Mouse (Mus musculus) heart, embryonic 12.5 days (tissue): ENCODE data around the gene Ctdspl. TPM values are rescaled to one million over a fixed set of nuclear protein-coding genes. Genes with fewer than 3 reads are reported as not detected.
A peak's percentile ranks its signal among the peaks of the same experiment; 100 is the strongest.

Experiments used
- ATAC-seq: fragments of 200-750 bp; cut with Nextera tagmentation; 2 replicates; pipeline ENCODE4 v1.8.0; 2017; ENCODE audit warnings: moderate TSS enrichment, moderate library complexity; ENCODE audit not compliant: insufficient number of reproducible peaks, low FRiP score
- H3K27ac ChIP-seq: fragments of 300-500 bp; sonication (generic); 2 replicates; pipeline ENCODE4 v1.5.1; 2016; ENCODE audit warnings: mild to moderate bottlenecking, moderate library complexity; ENCODE audit not compliant: poor library complexity, severe bottlenecking
- H3K27me3 ChIP-seq: fragments of 300-500 bp; sonication (generic); replicated peaks from 2 replicates; pipeline ENCODE4 v1.6.1; 2016; ENCODE audit warnings: mild to moderate bottlenecking, moderate library complexity
- H3K36me3 ChIP-seq: fragments of 300-500 bp; sonication (generic); 2 replicates; pipeline ENCODE4 v1.6.1; 2016; ENCODE audit warnings: mild to moderate bottlenecking, moderate library complexity
- H3K4me1 ChIP-seq: fragments of 300-500 bp; sonication (generic); replicated peaks from 2 replicates; pipeline ENCODE4 v1.6.1; 2016; ENCODE audit warnings: mild to moderate bottlenecking
- H3K4me2 ChIP-seq: fragments of 300-500 bp; sonication (generic); 2 replicates; pipeline ENCODE4 v1.6.1; 2016; ENCODE audit warnings: mild to moderate bottlenecking, moderate library complexity
- H3K4me3 ChIP-seq: fragments of 300-500 bp; sonication (generic); 2 replicates; pipeline ENCODE4 v1.5.1; 2016; ENCODE audit warnings: mild to moderate bottlenecking
- H3K9ac ChIP-seq: fragments of 300-500 bp; sonication (generic); 2 replicates; pipeline ENCODE4 v1.6.1; 2016; ENCODE audit warnings: mild to moderate bottlenecking, moderate library complexity
- H3K9me3 ChIP-seq: fragments of 300-500 bp; sonication (generic); replicated peaks from 2 replicates; pipeline ENCODE4 v1.6.1; 2016; ENCODE audit warnings: mild to moderate bottlenecking, moderate library complexity
- WGBS: fragments of 180-500 bp; shearing (Covaris S2); methylation state at CpG from one replicate; pipeline ENCODE4 v1.1.7; 2016; 5-methylcytosine and 5-hydroxymethylcytosine counted together
- polyA plus RNA-seq: library from polyadenylated mRNA; unstranded; fragments of >200 nt; fragmentation: Nextera tagmentation; extraction: Ambion mirVana; gene quantifications from 2 replicates; pipeline ENCODE4 v1.2.1, GENCODE M21; 2016

Gene Ctdspl
- polyA plus RNA-seq, 1 experiment from 2014 or later, result 7.8 TPM

- no peaks in the 10 kb centered on the region for H3K9me3 ChIP-seq
- H3K4me3 ChIP-seq, result no peak overlapping the region
- peaks cover 63% of the 10 kb centered on the region for H3K4me1 ChIP-seq
- peak overlapping the region; percentile 64; the same call in 1 of the 2 replicates for H3K27ac ChIP-seq
- ATAC-seq, result no peak
- H3K9ac ChIP-seq, result no peak overlapping the region
- H3K27me3 ChIP-seq, result no peaks in the 10 kb centered on the region
- H3K4me2 ChIP-seq, result peak overlapping the region; percentile 28; the same call in 1 of the 2 replicates
- H3K36me3 ChIP-seq, result 0 out of 2 replicates have a peak, but pooled peaks cover 7% of the 10 kb centered on the region
- 87% methylated on average over 16 of the region's 16 CpGs for WGBS
These were observed 78.4 kb downstream of the Ctdspl start for GRCm38 (mm10) chr9:119004703-119005076.

- H3K4me3 ChIP-seq, result no peak overlapping the region
- peaks cover 63% of the 10 kb centered on the region for H3K4me1 ChIP-seq
- no peaks in the 10 kb centered on the region for H3K9me3 ChIP-seq
- WGBS, result 80% methylated on average over 15 of the region's 15 CpGs
- 0 out of 2 replicates have a peak, but pooled peaks cover 7% of the 10 kb centered on the region for H3K36me3 ChIP-seq
- H3K4me2 ChIP-seq, result no peak overlapping the region
- ATAC-seq, result no peak
- no peak overlapping the region for H3K27ac ChIP-seq
- H3K27me3 ChIP-seq, result no peaks in the 10 kb centered on the region
- no peak overlapping the region for H3K9ac ChIP-seq
These were observed 79.2 kb downstream of the Ctdspl start for GRCm38 (mm10) chr9:119005303-119006029.

- Histone ChIP-seq H3K36me3 (0 out of 2 replicates have a peak, but pooled peaks cover 12% of the 10 kb centered on the region), H3K4me2 (no peak overlapping the region), H3K4me1 (peaks cover 45% of the 10 kb centered on the region), H3K9ac (no peak overlapping the region), H3K4me3 (no peak overlapping the region), H3K27ac (no peak overlapping the region), H3K9me3 (no peaks in the 10 kb centered on the region), H3K27me3 (no peaks in the 10 kb centered on the region)
- ATAC-seq, result no peak
- 80% methylated on average over 10 of the region's 10 CpGs for whole genome bisulfite sequencing
These were observed 81.0 kb downstream of the Ctdspl start for GRCm38 (mm10) chr9:119007266-119007665.

- no peaks in the 10 kb centered on the region for H3K27me3 ChIP-seq
- H3K4me2 ChIP-seq, result no peak overlapping the region
- no peaks in the 10 kb centered on the region for H3K9me3 ChIP-seq
- H3K4me3 ChIP-seq, result no peak overlapping the region
- peaks cover 24% of the 10 kb centered on the region for H3K36me3 ChIP-seq
- no peak overlapping the region for H3K9ac ChIP-seq
- no peak for ATAC-seq
- peaks cover 29% of the 10 kb centered on the region for H3K4me1 ChIP-seq
- 60% methylated on average over 7 of the region's 7 CpGs for WGBS
- H3K27ac ChIP-seq, result no peak overlapping the region
These were observed 82.6 kb downstream of the Ctdspl start for GRCm38 (mm10) chr9:119008871-119009270.

GRCm38 (mm10) chr9:119010156-119010710 is 84.0 kb downstream of the Ctdspl start:
- Histone ChIP-seq H3K9me3 (no peaks in the 10 kb centered on the region), H3K4me1 (peaks cover 16% of the 10 kb centered on the region), H3K27ac (no peak overlapping the region), H3K4me2 (no peak overlapping the region), H3K36me3 (peaks cover 36% of the 10 kb centered on the region), H3K4me3 (no peak overlapping the region), H3K27me3 (no peaks in the 10 kb centered on the region), H3K9ac (no peak overlapping the region)
- no peak for ATAC-seq
- 78% methylated on average over 13 of the region's 13 CpGs for WGBS

GRCm38 (mm10) chr9:119016785-119017507 is 90.7 kb downstream of the Ctdspl start:
- H3K4me3 ChIP-seq, result no peak overlapping the region
- no peaks in the 10 kb centered on the region for H3K27me3 ChIP-seq
- H3K27ac ChIP-seq, result no peak overlapping the region
- peaks cover 52% of the 10 kb centered on the region for H3K36me3 ChIP-seq
- no peaks in the 10 kb centered on the region for H3K9me3 ChIP-seq
- no peaks in the 10 kb centered on the region for H3K4me1 ChIP-seq
- 81% methylated on average over 7 of the region's 7 CpGs for WGBS
- ATAC-seq, result no peak
- H3K4me2 ChIP-seq, result no peak overlapping the region
- no peak overlapping the region for H3K9ac ChIP-seq

GRCm38 (mm10) chr9:119021731-119022130 is 95.5 kb downstream of the Ctdspl start:
- no peak overlapping the region for H3K4me3 ChIP-seq
- no peak overlapping the region for H3K27ac ChIP-seq
- H3K4me2 ChIP-seq, result no peak overlapping the region
- H3K4me1 ChIP-seq, result no peaks in the 10 kb centered on the region
- no peaks in the 10 kb centered on the region for H3K9me3 ChIP-seq
- H3K36me3 ChIP-seq, result peaks cover 27% of the 10 kb centered on the region
- H3K9ac ChIP-seq, result no peak overlapping the region
- ATAC-seq, result no peak
- H3K27me3 ChIP-seq, result no peaks in the 10 kb centered on the region
- 74% methylated on average over 7 of the region's 7 CpGs for WGBS

- no peak for ATAC-seq
- Histone ChIP-seq H3K27me3 (no peaks in the 10 kb centered on the region), H3K4me2 (no peak overlapping the region), H3K9ac (no peak overlapping the region), H3K36me3 (peaks cover 22% of the 10 kb centered on the region; the same call in 1 of the 2 replicates), H3K27ac (no peak overlapping the region), H3K9me3 (no peaks in the 10 kb centered on the region), H3K4me3 (no peak overlapping the region), H3K4me1 (no peaks in the 10 kb centered on the region)
- 73% methylated on average over 6 of the region's 6 CpGs for WGBS
These were observed 99.0 kb downstream of the Ctdspl start for GRCm38 (mm10) chr9:119025263-119025662.

GRCm38 (mm10) chr9:119025832-119026331 is 99.6 kb downstream of the Ctdspl start:
- Histone ChIP-seq H3K27me3 (no peaks in the 10 kb centered on the region), H3K9ac (no peak overlapping the region), H3K4me2 (no peak overlapping the region), H3K36me3 (peaks cover 20% of the 10 kb centered on the region; the same call in 1 of the 2 replicates), H3K27ac (no peak overlapping the region), H3K4me1 (no peaks in the 10 kb centered on the region), H3K9me3 (no peaks in the 10 kb centered on the region), H3K4me3 (no peak overlapping the region)
- no peak for ATAC-seq
- 87% methylated on average over 7 of the region's 7 CpGs for WGBS

- Histone ChIP-seq H3K4me1 (peaks cover 9% of the 10 kb centered on the region), H3K9ac (no peak overlapping the region), H3K4me3 (no peak overlapping the region), H3K27me3 (no peaks in the 10 kb centered on the region), H3K9me3 (no peaks in the 10 kb centered on the region), H3K36me3 (peaks cover 20% of the 10 kb centered on the region; the same call in 1 of the 2 replicates), H3K27ac (no peak overlapping the region), H3K4me2 (no peak overlapping the region)
- no peak for ATAC-seq
- WGBS, result 87% methylated on average over 7 of the region's 7 CpGs
These were observed 101.1 kb downstream of the Ctdspl start for GRCm38 (mm10) chr9:119027337-119027736.
